Mouse (Mus musculus) kidney, embryonic 16.5 days (tissue): ENCODE results near the gene Acvr1b. TPM values are rescaled to one million over a fixed set of nuclear protein-coding genes. Genes with fewer than 3 reads are reported as not detected.
A peak's percentile ranks its signal among the peaks of the same experiment; 100 is the strongest.

Experiments
- ATAC-seq: fragments of 200-750 bp; cut with Nextera tagmentation; 2 replicates; pipeline ENCODE4 v1.8.0; 2017; ENCODE audit warnings: moderate TSS enrichment; ENCODE audit not compliant: low FRiP score, low TSS enrichment
- H3K27ac ChIP-seq: fragments of 300-500 bp; sonication (generic); 2 replicates; pipeline ENCODE4 v1.5.1; 2014; ENCODE audit warnings: low read length
- H3K27me3 ChIP-seq: fragments of 300-500 bp; sonication (generic); 2 replicates; pipeline ENCODE4 v1.6.1; 2014; ENCODE audit warnings: low read length, control low read depth, mixed read lengths; ENCODE audit not compliant: insufficient read depth
- H3K36me3 ChIP-seq: fragments of 300-500 bp; sonication (generic); 2 replicates; pipeline ENCODE4 v1.6.1; 2014; ENCODE audit warnings: low read length, control low read depth, mixed read lengths; ENCODE audit not compliant: insufficient read depth
- H3K4me1 ChIP-seq: fragments of 300-500 bp; sonication (generic); 2 replicates; pipeline ENCODE4 v1.6.1; 2014; ENCODE audit warnings: low read length, control low read depth, mixed read lengths; ENCODE audit not compliant: insufficient read depth
- H3K4me2 ChIP-seq: fragments of 300-500 bp; sonication (generic); replicated peaks from 2 replicates; pipeline ENCODE4 v1.6.1; 2014; ENCODE audit warnings: low read depth, low read length
- H3K4me3 ChIP-seq: fragments of 300-500 bp; sonication (generic); 2 replicates; pipeline ENCODE4 v1.5.1; 2014; ENCODE audit warnings: mild to moderate bottlenecking, low read length
- H3K9ac ChIP-seq: fragments of 300-500 bp; sonication (generic); replicated peaks from 2 replicates; pipeline ENCODE4 v1.6.1; 2014; ENCODE audit warnings: low read length
- H3K9me3 ChIP-seq: fragments of 300-500 bp; sonication (generic); 2 replicates; pipeline ENCODE4 v1.6.1; 2016; ENCODE audit warnings: low read length, control low read depth
- WGBS: fragments of 180-500 bp; shearing (Covaris S2); extraction: QIAGEN DNeasy Blood & Tissue Kit; methylation state at CpG from one replicate; pipeline ENCODE4 v1.1.7; 2014; 5-methylcytosine and 5-hydroxymethylcytosine counted together
- polyA plus RNA-seq: library from polyadenylated mRNA; unstranded; fragments of >200 nt; fragmentation: Nextera tagmentation; extraction: Ambion mirVana; gene quantifications from 2 replicates; pipeline ENCODE4 v1.2.1, GENCODE M21; 2015

Acvr1b gene
- polyA plus RNA-seq, 1 experiment from 2014 or later, result 8.8 TPM

DNA sequence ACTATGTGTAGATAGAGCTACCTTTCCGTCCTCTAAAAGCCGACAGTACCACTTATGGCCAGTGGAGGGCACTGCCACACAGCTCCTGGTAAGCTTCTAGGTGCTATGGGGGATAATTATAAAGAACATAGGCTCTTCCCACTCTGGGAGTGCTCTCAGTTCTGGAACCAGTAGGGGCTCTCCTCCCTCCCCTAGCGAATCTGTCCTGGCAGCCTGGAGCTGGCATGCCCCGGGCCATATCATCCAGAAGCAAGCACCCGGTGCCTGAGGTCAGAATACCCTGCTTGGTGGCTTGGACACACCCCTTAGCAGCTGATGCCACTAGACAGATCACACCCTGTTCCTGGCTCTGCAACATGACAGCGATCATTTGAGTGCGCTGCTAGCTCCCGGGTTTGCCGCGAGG is 66.9 kb downstream of the Acvr1b start:
- peak overlapping the region; percentile 27; the same call in 1 of the 2 replicates for H3K27ac ChIP-seq
- H3K4me2 ChIP-seq, result peak overlapping the region; percentile 35
- H3K36me3 ChIP-seq, result no peaks in the 10 kb centered on the region
- H3K27me3 ChIP-seq, result 0 out of 2 replicates have a peak, but pooled peaks cover 3% of the 10 kb centered on the region
- H3K4me1 ChIP-seq, result peaks cover 31% of the 10 kb centered on the region
- no peak overlapping the region; the same call in 1 of the 2 replicates for H3K9ac ChIP-seq
- peak; percentile 36 for ATAC-seq
- 7% methylated on average over 10 of the region's 10 CpGs for WGBS
- H3K4me3 ChIP-seq, result no peak overlapping the region
- H3K9me3 ChIP-seq, result no peaks in the 10 kb centered on the region

- WGBS, result 54% methylated on average over 9 of the region's 9 CpGs
- Histone ChIP-seq H3K36me3 (no peaks in the 10 kb centered on the region), H3K9me3 (no peaks in the 10 kb centered on the region), H3K27ac (peak overlapping the region; percentile 27; the same call in 1 of the 2 replicates), H3K4me2 (peak overlapping the region; percentile 35), H3K27me3 (0 out of 2 replicates have a peak, but pooled peaks cover 3% of the 10 kb centered on the region), H3K4me1 (peaks cover 29% of the 10 kb centered on the region), H3K4me3 (no peak overlapping the region), H3K9ac (no peak overlapping the region; the same call in 1 of the 2 replicates)
- no peak for ATAC-seq
These were observed 67.4 kb downstream of the Acvr1b start for GRCm38 (mm10) chr15:101241236-101241635.

- Histone ChIP-seq H3K4me2 (no peak overlapping the region), H3K9ac (no peak overlapping the region), H3K4me3 (no peak overlapping the region), H3K4me1 (peaks cover 28% of the 10 kb centered on the region), H3K36me3 (no peaks in the 10 kb centered on the region), H3K9me3 (no peaks in the 10 kb centered on the region), H3K27ac (no peak overlapping the region), H3K27me3 (0 out of 2 replicates have a peak, but pooled peaks cover 3% of the 10 kb centered on the region)
- no peak for ATAC-seq
- 56% methylated on average over 9 of the region's 9 CpGs for WGBS
These were observed 68.0 kb downstream of the Acvr1b start for GRCm38 (mm10) chr15:101241853-101242252.

DNA sequence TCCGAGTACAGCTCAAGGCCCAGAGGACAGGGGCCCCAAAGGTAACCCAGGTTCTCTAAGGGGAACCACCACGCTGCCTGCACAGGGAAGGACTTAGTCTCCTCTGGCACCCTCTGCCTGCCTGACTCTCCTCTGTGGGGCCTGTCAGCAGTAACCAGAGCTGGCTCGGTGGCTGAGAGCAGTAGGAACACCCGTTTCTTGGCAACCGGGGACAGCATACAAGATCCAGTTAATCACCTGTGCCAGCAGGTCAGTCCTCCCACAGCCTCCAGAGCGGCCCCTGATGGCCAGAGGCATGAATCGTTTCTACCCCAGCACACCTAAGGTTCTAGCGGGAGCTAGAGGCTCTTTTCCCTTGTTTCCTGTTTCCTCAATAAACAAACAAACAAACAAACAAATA is 68.8 kb downstream of the Acvr1b start:
- ATAC-seq, result 0 out of 2 replicates have a peak, but pooled peaks have one; percentile 14
- Histone ChIP-seq H3K9ac (no peak overlapping the region), H3K27ac (peak overlapping the region; percentile 52; the same call in 1 of the 2 replicates), H3K4me1 (peaks cover 29% of the 10 kb centered on the region), H3K4me3 (no peak overlapping the region), H3K36me3 (no peaks in the 10 kb centered on the region), H3K4me2 (no peak overlapping the region), H3K9me3 (no peaks in the 10 kb centered on the region), H3K27me3 (0 out of 2 replicates have a peak, but pooled peaks cover 3% of the 10 kb centered on the region)
- 13% methylated on average over 8 of the region's 8 CpGs for WGBS

GRCm38 (mm10) chr15:101244012-101244411 is 70.1 kb downstream of the Acvr1b start:
- Histone ChIP-seq H3K27ac (no peak overlapping the region), H3K9me3 (no peaks in the 10 kb centered on the region), H3K27me3 (no peaks in the 10 kb centered on the region), H3K36me3 (no peaks in the 10 kb centered on the region), H3K4me1 (peaks cover 26% of the 10 kb centered on the region), H3K4me2 (no peak overlapping the region), H3K9ac (no peak overlapping the region), H3K4me3 (no peak overlapping the region)
- ATAC-seq, result no peak
- WGBS, result 81% methylated on average over 3 of the region's 3 CpGs

DNA sequence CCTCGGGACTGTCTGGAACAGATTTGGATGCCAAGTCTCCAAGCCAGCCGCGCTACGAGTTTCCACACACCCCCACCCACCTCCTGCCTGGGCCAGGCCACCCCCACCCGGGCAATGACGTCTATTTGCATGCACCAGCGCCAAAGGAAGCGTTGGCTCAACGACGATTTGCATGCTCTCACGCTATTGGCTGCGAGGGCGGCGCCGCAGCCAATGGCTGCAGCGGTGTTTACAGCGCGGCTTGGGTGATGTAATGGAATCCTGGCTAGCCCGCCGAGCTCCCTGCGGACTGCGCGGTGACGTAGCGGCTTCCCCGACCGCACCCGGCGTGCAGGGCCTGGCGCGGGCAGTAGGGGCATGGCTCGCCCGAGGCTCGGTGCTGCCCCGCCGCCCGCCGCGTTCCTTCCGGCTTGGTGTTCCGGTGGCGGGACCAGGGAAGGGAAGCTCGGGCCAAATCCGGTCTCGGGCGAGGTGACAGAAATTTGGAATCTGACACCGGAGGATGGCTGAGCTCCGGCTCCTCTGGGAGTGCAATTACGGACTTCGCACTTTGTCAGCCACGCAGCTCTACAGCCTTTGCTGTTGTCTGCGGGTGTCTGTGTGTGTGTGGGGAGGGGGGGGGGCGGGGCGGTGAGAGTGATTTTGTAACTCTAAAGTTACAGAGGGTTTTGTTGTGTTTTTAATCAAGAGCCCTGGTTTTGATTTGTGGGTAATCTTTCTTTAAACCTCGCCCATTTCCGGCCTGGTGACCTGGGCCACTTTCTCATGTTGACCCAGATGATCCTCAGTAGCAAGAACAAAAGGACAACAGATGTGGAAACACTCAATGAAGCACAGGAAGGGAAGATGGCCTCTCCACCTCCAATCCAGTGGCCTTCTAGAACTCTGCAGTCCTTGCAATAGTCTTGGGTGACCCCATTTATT is 72.6 kb downstream of the Acvr1b start:
- Histone ChIP-seq H3K27ac (peak overlapping the region; percentile 81), H3K4me2 (peak overlapping the region; percentile 59), H3K4me3 (peak overlapping the region; percentile 45), H3K4me1 (peaks cover 16% of the 10 kb centered on the region), H3K9me3 (no peaks in the 10 kb centered on the region), H3K9ac (peak overlapping the region; percentile 66), H3K36me3 (no peaks in the 10 kb centered on the region), H3K27me3 (no peaks in the 10 kb centered on the region)
- WGBS, result under 1% methylated on average over 55 of the region's 56 CpGs
- peak; percentile 98 for ATAC-seq

- Histone ChIP-seq H3K27ac (peak overlapping the region; percentile 81; the same call in 1 of the 2 replicates), H3K9me3 (no peaks in the 10 kb centered on the region), H3K4me2 (peak overlapping the region; percentile 59), H3K36me3 (no peaks in the 10 kb centered on the region), H3K4me3 (no peak overlapping the region), H3K4me1 (peaks cover 11% of the 10 kb centered on the region), H3K27me3 (no peaks in the 10 kb centered on the region), H3K9ac (no peak overlapping the region)
- ATAC-seq, result no peak
- WGBS, result 80% methylated on average over 1 of the region's 1 CpGs
These were observed 73.3 kb downstream of the Acvr1b start for GRCm38 (mm10) chr15:101247155-101247498.

DNA sequence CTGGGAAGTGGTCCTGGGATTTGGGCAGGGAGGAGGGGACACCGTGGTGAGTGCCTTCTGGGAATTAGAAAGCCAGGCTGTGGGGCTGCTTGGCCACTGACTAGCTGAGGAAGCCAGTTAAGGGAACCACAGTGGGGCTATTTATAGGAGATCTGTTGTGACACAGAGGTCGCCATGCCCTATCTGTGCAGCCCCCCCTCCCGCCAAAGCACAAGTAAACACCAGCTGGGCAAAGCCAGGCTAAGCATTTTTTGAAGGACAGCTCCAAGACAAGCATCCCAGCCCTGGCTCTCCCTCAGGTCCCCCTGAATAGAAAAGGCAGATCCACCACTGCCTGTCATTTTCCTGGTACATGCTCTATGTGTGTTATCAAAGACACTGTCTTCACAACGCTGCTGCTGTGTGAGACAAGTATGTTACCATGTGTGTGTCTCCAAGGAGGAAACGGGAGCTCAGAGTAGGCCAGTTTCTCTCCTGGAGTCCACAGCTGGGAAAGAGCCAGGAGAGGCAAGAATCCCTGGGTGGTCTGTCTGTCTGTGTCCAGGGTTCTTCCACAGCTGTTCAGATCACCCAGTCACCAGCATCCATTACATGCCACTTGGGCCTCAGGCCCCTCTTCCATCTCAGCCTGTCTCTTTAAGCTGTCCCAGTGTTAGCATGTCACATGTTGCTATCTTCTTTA is 74.3 kb downstream of the Acvr1b start:
- no peaks in the 10 kb centered on the region for H3K27me3 ChIP-seq
- H3K4me2 ChIP-seq, result no peak overlapping the region
- H3K36me3 ChIP-seq, result no peaks in the 10 kb centered on the region
- H3K9me3 ChIP-seq, result no peaks in the 10 kb centered on the region
- H3K4me1 ChIP-seq, result peaks cover 11% of the 10 kb centered on the region
- no peak overlapping the region; the same call in 1 of the 2 replicates for H3K27ac ChIP-seq
- H3K9ac ChIP-seq, result no peak overlapping the region
- no peak for ATAC-seq
- WGBS, result 72% methylated on average over 5 of the region's 5 CpGs
- no peak overlapping the region for H3K4me3 ChIP-seq

DNA sequence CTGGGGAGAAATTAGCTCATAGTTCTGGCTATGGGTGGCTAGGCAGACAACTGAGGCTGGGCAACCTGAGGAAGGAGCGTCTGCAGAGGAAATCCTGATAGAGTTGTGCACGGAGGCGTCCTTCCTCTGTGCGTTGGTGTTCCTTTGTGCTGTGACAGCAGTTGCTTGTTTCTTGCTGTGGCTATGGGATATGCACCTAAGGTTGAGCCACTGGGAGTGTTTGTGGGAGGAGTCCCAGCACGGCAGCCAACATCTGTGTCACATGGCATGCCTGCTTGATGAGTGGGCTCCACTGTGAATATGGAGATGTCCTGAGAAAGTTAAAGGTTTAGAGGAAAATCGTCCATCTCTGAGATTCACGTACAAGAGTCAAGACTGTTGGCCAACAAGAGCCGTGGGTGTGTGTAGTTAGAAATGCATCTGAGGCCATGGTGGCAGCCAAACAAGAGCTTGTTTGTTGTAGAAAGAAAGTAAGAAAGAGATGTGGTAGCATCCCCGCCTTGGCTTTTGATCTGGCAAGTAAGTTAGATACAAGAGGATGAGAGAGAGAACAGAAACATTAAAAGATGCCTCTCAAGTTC is 76.4 kb downstream of the Acvr1b start:
- Histone ChIP-seq H3K4me1 (peaks cover 15% of the 10 kb centered on the region), H3K36me3 (no peaks in the 10 kb centered on the region), H3K4me3 (no peak overlapping the region), H3K4me2 (no peak overlapping the region), H3K27ac (no peak overlapping the region), H3K27me3 (no peaks in the 10 kb centered on the region), H3K9me3 (no peaks in the 10 kb centered on the region), H3K9ac (no peak overlapping the region)
- WGBS, result 74% methylated on average over 9 of the region's 9 CpGs
- no peak for ATAC-seq
